Mouse (Mus musculus) frontal cortex, postnatal 25 days (tissue): Measurements from ENCODE around the gene Slco1b2.
"Not testable (repeated sequence)": the region's sequence is repeated elsewhere in the genome, so short reads cannot be mapped to it uniquely, and the experiment has no call there.

Source experiments
- DNase-seq, 2 experiments: peaks; one replicate each; pipeline ENCODE4 v3.0.0; 2022; ENCODE audit warnings: low spot score in 2 of 2

The Slco1b2 gene

DNA sequence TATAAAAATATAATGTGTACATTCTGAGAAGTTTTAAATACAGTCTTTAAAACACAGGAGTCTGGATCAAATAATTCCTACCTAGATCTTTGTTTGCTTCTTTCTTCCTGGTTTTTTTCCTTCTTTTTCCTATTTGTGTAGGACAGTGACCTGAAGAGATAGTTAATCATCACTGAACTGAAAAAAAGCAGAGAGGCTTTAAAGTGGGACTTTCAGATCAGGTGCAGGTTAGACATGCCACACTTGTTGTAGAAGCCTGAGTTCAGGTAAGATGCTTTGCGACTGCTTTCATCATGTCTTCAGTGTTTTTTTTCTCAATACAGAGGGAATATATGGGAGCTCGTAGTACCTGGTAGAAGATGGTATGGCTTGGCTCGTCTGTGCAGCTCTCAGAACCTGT lies at the start of gene Slco1b2:
Slco1b2 (plus strand) TSS at position 228 of the 400 bp plus-strand sequence.
- no peak for DNase-seq

GRCm38 (mm10) chr6:141584791-141585403 lies 44.4 kb upstream of the Slco1b2 start:
- no peak for DNase-seq

- DNase-seq = no peak
Observed at GRCm38 (mm10) chr6:141590002-141590401, 39.3 kb upstream of the Slco1b2 start.

GRCm38 (mm10) chr6:141590598-141591200 lies 38.6 kb upstream of the Slco1b2 start:
- not testable (repeated sequence) for DNase-seq

GRCm38 (mm10) chr6:141596081-141596480 lies 33.2 kb upstream of the Slco1b2 start:
- DNase-seq = no peak

GRCm38 (mm10) chr6:141597037-141597436 lies 32.3 kb upstream of the Slco1b2 start:
- DNase-seq = no peak

DNA sequence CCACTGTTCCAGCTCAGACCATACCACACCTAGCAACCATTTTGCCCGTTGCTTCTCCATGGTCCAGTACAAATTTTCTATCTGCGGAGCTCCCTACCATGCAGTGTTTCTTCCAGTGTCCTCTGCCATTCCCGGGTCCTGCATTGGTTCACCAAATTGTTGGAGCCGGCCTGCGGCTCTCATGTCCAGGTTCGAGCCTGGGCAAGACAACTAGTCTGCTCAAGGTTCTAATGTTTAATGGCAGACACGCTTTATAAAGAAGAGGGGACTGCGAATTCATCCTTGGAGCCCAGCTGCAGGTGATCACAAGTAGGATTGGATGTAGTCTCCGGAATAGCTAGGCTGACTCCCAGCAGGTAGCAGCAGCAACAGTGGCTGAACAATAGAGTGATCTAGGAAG lies 28.4 kb upstream of the Slco1b2 start:
- no peak for DNase-seq

- no peak for DNase-seq
Observed at GRCm38 (mm10) chr6:141610702-141611260, 18.5 kb upstream of the Slco1b2 start.

GRCm38 (mm10) chr6:141614017-141614416 lies 15.3 kb upstream of the Slco1b2 start:
- DNase-seq = no peak

DNA sequence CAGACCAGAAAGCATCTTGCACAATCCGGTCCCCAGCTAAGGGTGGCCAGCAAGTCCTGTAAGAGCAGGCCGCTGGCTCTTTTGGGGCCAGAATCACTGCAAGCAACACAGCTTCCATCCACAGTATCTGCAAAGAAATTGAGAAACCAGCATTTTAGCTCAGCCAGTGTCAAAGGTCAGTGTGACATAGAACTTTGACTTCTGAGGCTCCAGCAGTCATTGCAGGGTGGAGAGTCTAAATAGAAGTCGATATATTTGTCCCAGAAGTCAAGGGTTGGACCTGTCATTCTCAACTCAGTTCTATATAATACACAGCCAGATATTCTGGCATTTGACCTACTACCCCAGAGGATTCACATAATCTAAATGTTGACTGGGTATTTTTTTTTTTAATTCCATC lies 14.0 kb upstream of the Slco1b2 start:
- DNase-seq = no peak

GRCm38 (mm10) chr6:141632935-141633334 lies 3.6 kb downstream of the Slco1b2 start:
- no peak for DNase-seq

- no peak for DNase-seq
Observed at GRCm38 (mm10) chr6:141635250-141635649, 5.9 kb downstream of the Slco1b2 start.

GRCm38 (mm10) chr6:141640639-141641038 lies 11.3 kb downstream of the Slco1b2 start:
- DNase-seq = no peak

- no peak for DNase-seq
Observed at GRCm38 (mm10) chr6:141687008-141687407, 57.7 kb downstream of the Slco1b2 start.

- DNase-seq = no peak
Observed at GRCm38 (mm10) chr6:141691246-141691645, 61.9 kb downstream of the Slco1b2 start.
